Mouse (Mus musculus): ENCODE results near the gene D6Wsu163e.

- no peak for TF ChIP-seq POLR2A (IDR thresholded peaks at IDR 0.05; ENCODE audit: control insufficient read depth in 1 of 2, insufficient read depth in 1 of 2, low read depth in 1 of 2, low read length in 2 of 2, poor library complexity in 1 of 2)
- no peak for TF ChIP-seq CTCF (IDR thresholded peaks at IDR 0.05 in 2 of 3, conservative IDR thresholded peaks at IDR 0.05 in 1 of 3; ENCODE audit: control insufficient read depth in 1 of 3, insufficient read depth in 1 of 3, low read depth in 2 of 3, low read length in 3 of 3, poor library complexity in 1 of 3, severe bottlenecking in 1 of 3)
- TF ChIP-seq EP300 (IDR thresholded peaks at IDR 0.05; ENCODE audit: low read depth in 1 of 2, low read length in 2 of 2): no peak
- TF ChIP-seq CHD1 (IDR thresholded peaks at IDR 0.05; ENCODE audit: low read depth, low read length): no peak
- TF ChIP-seq RCOR1 (IDR thresholded peaks at IDR 0.05; ENCODE audit: low read depth, low read length): no peak
- TF ChIP-seq SIN3A (IDR thresholded peaks at IDR 0.05; ENCODE audit: low read length): no peak
- no peak for TF ChIP-seq MYC (IDR thresholded peaks at IDR 0.05; ENCODE audit: low read depth, low read length)
Measured at GRCm38 (mm10) chr6:127020431-127020830, 80.7 kb downstream of the D6Wsu163e start.
